Mouse (Mus musculus) layer of hippocampus, adult 8-10 months (tissue): ENCODE results near the gene Piezo1. TPM values are rescaled to one million over a fixed set of nuclear protein-coding genes. Genes with fewer than 3 reads are reported as not detected.

Experiments
- DNase-seq, 2 experiments: peaks; one replicate each; pipeline ENCODE4 v3.0.0; 2022; ENCODE audit warnings: low spot score in 2 of 2
- total RNA-seq, 4 experiments: library from RNA; stranded (reverse); gene quantifications; 2 replicates each; pipeline ENCODE4 v1.2.4; 2022

The Piezo1 gene
- total RNA-seq, 4 experiments from 2014 or later: 4.6 to 7.0 (median 4.9) TPM

GRCm38 (mm10) chr8:122500856-122501255 is 50.3 kb downstream of the Piezo1 start:
- peak in 1 of 2 experiments; percentile 79 for DNase-seq

DNA sequence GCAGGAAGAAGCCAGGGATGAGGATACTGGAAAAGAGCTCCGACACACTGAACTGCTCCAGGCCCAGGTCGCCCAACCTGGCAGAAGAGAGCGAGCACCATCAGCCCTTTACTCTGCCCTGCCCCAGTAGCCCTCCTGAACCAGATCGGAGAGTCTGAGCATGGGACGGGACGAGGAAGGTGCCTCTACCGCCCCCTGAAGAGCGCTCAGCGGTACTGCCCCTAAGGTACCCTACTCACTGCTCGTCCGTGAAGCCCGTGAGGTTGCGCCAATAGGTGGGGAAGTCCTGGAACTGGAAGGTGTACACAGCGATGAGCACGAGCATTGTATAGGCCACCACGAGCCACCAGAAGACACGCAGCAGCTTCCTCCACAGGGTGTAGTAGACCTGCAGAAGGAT is 53.2 kb downstream of the Piezo1 start:
- no peak for DNase-seq

DNA sequence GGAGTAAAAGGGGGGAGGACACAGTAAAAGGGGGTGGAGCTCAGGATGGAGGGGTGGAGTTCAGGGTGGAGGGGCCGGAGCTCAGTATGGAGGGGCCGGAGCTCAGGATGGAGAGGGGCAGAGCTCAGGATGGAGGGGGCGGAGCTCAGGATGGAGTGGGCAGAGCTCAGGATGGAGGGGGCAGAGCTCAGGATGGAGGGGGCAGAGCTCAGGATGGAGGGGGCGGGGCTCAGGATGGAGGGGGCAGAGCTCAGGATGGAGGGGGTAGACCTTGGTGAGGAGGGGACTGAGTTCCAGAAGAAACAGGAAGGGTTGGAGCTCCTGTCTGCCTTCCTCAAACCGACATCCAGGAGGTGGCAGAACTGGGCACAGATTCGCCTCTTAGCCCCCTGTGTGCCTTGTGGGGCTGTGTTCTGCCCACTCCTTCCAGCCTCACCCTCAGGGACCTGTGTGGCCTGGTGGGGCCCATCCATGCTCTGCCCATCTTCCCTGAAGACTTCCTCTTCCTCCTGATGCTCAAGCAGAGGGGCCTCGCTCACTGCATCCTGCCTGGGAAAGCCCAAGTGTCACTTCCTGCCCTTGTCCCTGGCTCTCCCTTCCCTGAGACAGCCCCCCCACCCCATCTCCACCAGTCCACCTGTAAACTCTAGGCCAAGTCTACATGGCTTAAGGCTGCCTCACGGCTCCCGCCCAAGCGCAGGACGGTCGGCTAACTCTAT is 54.0 kb downstream of the Piezo1 start:
- no peak for DNase-seq

DNA sequence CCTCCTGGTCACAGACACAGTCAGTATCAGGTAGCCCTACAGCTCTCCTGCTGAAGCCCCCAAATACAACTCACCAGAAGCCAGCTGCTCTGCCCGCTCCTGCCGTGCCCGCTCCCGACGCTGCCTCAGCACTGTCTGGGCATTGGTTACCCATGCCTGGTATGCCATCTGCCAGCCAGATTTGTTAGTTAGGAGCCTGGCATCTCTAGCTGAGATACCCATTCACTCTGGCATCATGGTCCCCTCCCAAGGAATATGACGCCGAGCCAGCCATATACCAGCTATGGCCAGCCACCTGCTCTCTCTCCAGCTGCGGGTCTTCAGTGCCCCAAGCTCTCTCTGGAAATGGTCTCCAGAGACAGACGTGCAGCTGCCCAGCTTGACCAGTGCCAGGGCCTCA is 62.7 kb downstream of the Piezo1 start:
- DNase-seq: peak in 1 of 2 experiments; percentile 43

DNA sequence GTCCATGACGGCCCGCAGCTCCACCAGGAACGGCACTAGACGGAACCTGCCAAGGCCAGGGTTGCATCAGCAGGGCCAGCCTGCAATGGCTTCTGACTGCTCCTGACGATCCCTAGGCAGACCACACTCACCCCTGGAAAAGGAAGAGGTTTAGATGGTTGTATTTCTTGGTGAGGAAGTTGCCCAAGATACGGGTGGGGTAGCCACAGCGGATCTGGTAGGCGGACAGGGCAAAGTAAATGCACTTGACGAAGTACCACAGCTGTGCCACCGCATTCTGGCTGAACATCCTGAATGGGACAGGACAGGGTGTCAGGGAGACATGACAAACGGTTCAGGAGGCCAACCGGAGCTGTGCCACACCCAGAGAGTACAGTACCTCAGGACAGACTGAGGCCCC is 66.3 kb downstream of the Piezo1 start:
- no peak for DNase-seq

DNA sequence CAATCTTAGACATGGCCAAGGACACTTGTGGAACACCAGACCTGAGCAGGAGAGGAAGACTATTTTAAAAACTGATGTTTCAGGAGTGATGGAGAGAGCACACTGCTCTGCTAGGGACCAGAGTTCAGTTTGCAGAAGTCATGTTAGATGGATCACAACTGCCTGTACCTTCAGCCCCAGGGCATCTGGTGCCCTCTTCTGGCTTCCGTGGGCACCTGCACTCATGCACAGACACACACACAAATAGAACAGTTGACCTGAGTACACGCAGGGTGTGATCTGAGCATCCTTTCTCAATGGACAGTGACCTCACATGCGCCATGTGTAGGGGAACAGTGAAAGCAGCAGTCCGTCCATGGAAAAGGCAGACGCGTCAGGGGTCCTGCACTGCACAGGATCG is 67.3 kb downstream of the Piezo1 start:
- DNase-seq: no peak

GRCm38 (mm10) chr8:122482448-122482847 is 68.7 kb downstream of the Piezo1 start:
- DNase-seq: no peak

GRCm38 (mm10) chr8:122475580-122476320 is 75.4 kb downstream of the Piezo1 start, which contains the start of the genes Rnf166 and Ctu2:
Gene Rnf166, minus strand, starts transcription at chr8:122476064.
Gene Ctu2, plus strand, starts transcription at chr8:122476143.
- DNase-seq: peak; percentile 72 to 87

- no peak for DNase-seq
Measured at GRCm38 (mm10) chr8:122474951-122475560, 76.1 kb downstream of the Piezo1 start.

DNA sequence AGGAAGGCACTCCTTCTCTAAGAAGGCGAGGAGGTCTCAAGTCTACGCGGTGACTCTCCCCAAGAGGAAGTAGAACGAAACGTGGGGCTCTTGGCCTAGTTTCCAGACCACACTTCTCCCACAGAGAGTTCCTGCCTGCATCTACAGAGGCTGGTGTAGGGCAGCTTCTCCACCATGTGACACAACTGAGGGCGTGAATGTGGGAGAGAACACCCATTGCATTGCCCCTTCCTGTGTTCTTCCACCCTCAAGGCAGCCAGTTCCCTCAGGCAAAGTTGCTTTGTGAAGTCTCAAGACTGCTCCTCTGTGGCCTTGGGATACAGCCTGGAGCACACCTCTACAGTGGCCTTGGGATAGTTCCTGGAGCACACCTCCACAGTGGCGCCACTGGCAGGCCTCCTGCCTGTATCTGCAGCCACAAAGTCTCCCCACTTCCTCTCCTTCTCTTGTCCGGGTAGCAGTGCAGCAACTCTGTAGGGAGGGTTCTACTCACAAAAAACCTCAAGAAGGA is 77.2 kb downstream of the Piezo1 start:
- DNase-seq: no peak

DNA sequence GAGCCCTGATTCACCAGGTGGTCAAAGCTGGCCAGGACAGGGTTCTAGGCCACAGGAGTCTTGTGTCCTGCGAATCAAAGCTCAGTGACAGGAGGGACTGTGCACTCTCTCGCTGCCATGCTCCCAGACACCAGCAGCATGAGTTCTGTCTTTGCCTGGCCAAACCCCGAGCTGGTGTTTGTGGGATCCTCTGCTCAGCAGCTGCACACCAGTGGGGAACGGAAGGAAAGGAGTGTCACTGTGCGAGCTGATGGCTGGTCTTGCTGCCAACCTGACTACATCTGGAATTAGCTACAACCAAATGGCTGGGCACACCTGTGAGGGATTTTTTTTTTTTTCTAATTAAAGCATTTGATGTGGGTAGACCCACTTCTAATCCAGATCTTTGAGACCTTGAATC is 80.4 kb downstream of the Piezo1 start:
- DNase-seq: no peak

- DNase-seq: no peak
Measured at GRCm38 (mm10) chr8:122469965-122470364, 81.2 kb downstream of the Piezo1 start.

- DNase-seq: no peak
Measured at GRCm38 (mm10) chr8:122469407-122469806, 81.7 kb downstream of the Piezo1 start.

DNA sequence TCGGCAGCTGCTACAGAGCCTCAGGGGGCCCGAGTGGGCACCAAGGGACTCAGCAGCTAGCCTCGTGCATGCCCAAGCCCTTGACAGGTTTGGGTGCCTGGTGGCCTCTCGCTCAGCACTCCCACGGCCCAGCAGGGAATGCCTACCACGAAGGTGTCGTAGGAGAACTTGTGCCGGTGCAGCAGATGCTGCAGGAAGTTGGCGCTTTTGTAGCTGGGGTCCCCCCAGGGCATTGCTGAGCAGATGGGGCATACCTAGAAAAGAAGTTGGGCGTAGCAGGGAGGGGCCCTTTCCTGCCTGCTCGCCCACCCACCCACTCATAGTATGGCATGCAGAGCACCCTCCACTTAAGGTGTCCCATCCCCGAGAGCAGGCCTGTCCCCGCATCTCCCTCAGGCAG is 83.3 kb downstream of the Piezo1 start:
- no peak for DNase-seq

GRCm38 (mm10) chr8:122464985-122465384 is 86.1 kb downstream of the Piezo1 start:
- DNase-seq: no peak

- no peak for DNase-seq
Measured at GRCm38 (mm10) chr8:122463651-122464640, 87.2 kb downstream of the Piezo1 start.

DNA sequence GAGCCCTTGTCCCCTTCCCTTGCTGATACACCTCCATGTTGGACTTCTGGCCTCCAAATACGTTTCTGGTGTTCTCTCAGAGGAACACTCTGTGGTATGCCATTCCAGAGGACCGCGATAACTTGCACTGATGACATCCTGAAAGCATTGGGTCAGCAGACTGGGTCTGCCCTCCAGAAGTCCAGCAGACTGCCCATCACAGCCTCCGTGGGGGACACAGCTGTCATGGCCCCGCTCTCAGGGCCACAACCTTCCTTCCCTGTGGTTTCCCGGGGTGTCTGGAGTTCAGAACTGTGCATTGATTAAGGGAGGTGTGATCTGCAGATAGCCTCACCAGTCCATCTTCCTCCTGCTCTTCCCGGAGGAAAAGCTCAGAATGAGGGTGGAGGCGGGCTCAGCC is 88.6 kb downstream of the Piezo1 start:
- DNase-seq: no peak

DNA sequence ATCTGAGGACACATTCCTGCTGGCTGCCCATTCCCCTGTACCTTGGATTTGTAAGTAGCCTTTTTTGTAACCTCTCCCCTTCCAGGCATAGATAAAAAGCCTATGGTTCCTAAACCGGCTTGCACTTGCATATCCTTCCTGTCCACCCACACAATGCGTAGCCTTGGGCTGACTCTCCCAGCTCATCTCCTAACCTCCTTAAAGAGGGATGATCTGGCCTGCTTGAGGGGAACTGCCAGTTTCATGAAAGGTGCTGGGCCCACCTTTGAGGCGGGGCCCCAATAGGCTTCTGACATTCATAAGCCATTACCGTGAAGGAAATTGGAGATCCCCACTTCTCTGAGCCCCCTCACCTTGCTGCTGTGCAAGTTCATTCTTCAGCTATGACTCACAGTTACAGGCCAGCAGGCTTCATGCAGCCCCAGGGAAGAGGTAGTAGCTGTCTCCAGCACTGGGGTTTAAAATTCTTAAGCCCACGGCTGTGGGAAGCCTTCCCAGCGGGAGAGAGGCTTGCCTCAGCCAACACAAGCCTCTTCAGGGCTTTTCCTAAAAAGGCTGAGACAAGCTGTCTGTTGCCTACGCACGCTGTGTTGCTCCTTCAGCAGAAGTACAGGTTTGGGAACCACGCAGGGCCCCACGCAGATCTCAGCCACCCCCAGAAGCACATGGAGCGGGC is 89.5 kb downstream of the Piezo1 start:
- peak; percentile 56 to 63 for DNase-seq

DNA sequence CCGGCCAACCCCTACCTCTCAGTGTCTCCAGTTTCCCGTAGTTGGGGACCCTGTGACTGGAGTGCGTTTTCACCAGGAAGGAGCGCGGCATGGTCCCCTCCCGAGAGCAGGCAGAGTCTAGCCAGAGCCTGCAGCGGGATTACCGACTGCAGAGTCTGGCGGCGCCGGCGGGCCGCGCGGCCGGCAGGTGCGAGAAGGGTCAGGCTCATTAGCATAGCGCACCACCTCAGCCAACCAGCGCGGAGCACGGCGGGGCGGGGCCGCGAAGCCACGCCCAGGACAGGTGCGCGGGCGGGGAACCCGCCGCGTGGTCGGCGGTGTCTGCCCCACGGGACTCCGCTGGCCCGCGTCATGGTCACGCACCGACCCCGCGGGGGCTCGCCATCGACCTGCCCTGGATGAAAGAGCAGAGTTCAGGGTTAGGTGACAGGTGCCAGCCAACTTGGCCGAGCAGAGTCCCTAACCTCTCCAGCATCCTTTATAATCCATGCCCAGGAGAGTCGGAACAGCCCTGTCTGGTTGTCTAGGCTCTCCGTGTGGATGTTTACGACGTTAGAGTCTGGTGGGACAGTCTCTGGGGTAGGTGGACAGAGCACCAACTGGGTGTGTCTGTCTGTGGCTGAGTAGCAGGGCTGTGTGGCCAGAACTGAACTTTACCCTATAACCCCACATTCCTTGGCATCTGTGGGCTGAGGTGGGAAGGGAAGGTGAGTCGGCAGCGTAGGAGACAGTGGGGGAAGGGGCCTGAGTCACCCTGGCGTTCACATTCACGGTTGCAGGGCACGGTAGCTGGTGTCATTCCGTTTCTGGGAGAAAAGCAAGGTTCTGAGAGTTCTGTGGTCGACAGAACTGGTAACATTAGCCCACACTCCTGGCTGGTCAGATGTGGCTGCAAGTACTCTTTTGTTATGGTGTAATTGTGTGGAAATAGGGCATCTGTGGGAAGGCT is 90.3 kb downstream of the Piezo1 start, which contains the start of gene Snai3:
Gene Snai3, minus strand, starts transcription at position 210 of the 949 bp plus-strand sequence.
- DNase-seq: no peak
